Mouse (Mus musculus): ENCODE measurements around the gene Sycp2l.

Gene Sycp2l

GRCm38 (mm10) chr13:41113940-41114339 is at the start of gene Sycp2l:
Sycp2l (plus strand) TSS chr13:41114307.
- no peak for DNase-seq (ENCODE audit: low spot score)

GRCm38 (mm10) chr13:41067618-41068017 is 46.5 kb upstream of the Sycp2l start:
- no peak for DNase-seq (ENCODE audit: low spot score)

- DNase-seq (ENCODE audit: low spot score), result no peak
Measured at GRCm38 (mm10) chr13:41071617-41072016, 42.5 kb upstream of the Sycp2l start.

GRCm38 (mm10) chr13:41073819-41074218 is 40.3 kb upstream of the Sycp2l start:
- no peak for DNase-seq (ENCODE audit: low spot score)

- no peak for DNase-seq (ENCODE audit: low spot score)
Measured at GRCm38 (mm10) chr13:41077921-41078320, 36.2 kb upstream of the Sycp2l start.

GRCm38 (mm10) chr13:41078690-41079420 is 35.3 kb upstream of the Sycp2l start:
- no peak for DNase-seq (ENCODE audit: low spot score)

- peak; percentile 75 for DNase-seq (ENCODE audit: low spot score)
Measured at GRCm38 (mm10) chr13:41079421-41079780, 34.7 kb upstream of the Sycp2l start, which contains the start of gene Mak. Mak (minus strand) TSS chr13:41079706.

- DNase-seq (ENCODE audit: low spot score), result no peak
Measured at GRCm38 (mm10) chr13:41079859-41080258, 34.2 kb upstream of the Sycp2l start.

- DNase-seq (ENCODE audit: low spot score), result no peak
Measured at GRCm38 (mm10) chr13:41080700-41081099, 33.4 kb upstream of the Sycp2l start.

- DNase-seq (ENCODE audit: low spot score), result no peak
Measured at GRCm38 (mm10) chr13:41084521-41084920, 29.6 kb upstream of the Sycp2l start.

- no peak for DNase-seq (ENCODE audit: low spot score)
Measured at GRCm38 (mm10) chr13:41085140-41085539, 29.0 kb upstream of the Sycp2l start.

GRCm38 (mm10) chr13:41088746-41089145 is 25.4 kb upstream of the Sycp2l start:
- no peak for DNase-seq (ENCODE audit: low spot score)

- no peak for DNase-seq (ENCODE audit: low spot score)
Measured at GRCm38 (mm10) chr13:41091271-41091670, 22.8 kb upstream of the Sycp2l start.

GRCm38 (mm10) chr13:41094160-41094559 is 19.9 kb upstream of the Sycp2l start:
- no peak for DNase-seq (ENCODE audit: low spot score)

- DNase-seq (ENCODE audit: low spot score), result peak; percentile 48
Measured at GRCm38 (mm10) chr13:41097324-41098058, 16.6 kb upstream of the Sycp2l start.

- DNase-seq (ENCODE audit: low spot score), result no peak
Measured at GRCm38 (mm10) chr13:41098325-41098724, 15.8 kb upstream of the Sycp2l start.

- no peak for DNase-seq (ENCODE audit: low spot score)
Measured at GRCm38 (mm10) chr13:41100031-41100430, 14.1 kb upstream of the Sycp2l start.

GRCm38 (mm10) chr13:41103841-41104525 is 10.1 kb upstream of the Sycp2l start:
- no peak for DNase-seq (ENCODE audit: low spot score)

GRCm38 (mm10) chr13:41105541-41105940 is 8.6 kb upstream of the Sycp2l start:
- DNase-seq (ENCODE audit: low spot score), result no peak

GRCm38 (mm10) chr13:41110935-41111334 is 3.2 kb upstream of the Sycp2l start, which contains the start of gene Gcm2:
Gcm2 (minus strand) TSS chr13:41111035.
- DNase-seq (ENCODE audit: low spot score), result no peak

- DNase-seq (ENCODE audit: low spot score), result no peak
Measured at GRCm38 (mm10) chr13:41119152-41119945, 5.2 kb downstream of the Sycp2l start.

- DNase-seq (ENCODE audit: low spot score), result no peak
Measured at GRCm38 (mm10) chr13:41123666-41124225, 9.6 kb downstream of the Sycp2l start.

All from yolk sac, embryonic 10.5 days (tissue).